Mouse (Mus musculus) embryo, embryonic 9.5 days (tissue): ENCODE data around the gene Bcor.

ENCODE experiments used
- DNase-seq: peaks from one replicate; pipeline ENCODE4 v3.0.0-alpha.2; 2017; ENCODE audit errors: extremely low spot score

The Bcor gene

DNA sequence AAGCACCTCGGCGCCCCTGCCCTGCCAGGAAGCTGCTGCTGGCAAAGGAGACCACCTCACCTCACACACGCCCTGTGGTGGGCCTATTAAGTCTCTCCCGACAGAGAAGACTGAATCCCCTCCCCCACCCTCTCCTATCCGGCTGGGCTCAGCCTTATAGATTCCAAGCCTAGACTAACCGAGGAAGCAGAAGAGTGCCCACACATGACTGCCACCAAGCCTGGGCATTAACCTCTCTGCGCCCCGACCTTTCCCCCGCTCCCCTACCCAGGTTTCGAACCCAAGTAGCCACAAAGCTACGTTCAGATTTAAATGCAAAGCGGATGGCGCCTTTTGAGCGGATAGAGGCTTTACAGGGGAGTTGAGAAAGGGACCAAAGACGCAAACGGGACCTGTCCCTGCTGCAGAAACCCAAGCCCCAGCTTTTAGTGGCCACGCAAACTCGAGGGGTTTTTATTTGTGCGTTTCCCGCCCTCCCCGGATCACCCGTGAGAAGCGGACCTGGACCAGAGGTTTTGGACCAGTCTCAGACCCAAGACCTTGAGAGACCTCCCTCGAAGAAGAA lies 33.0 kb downstream of the Bcor start:
- peak; percentile 51 for DNase-seq

DNA sequence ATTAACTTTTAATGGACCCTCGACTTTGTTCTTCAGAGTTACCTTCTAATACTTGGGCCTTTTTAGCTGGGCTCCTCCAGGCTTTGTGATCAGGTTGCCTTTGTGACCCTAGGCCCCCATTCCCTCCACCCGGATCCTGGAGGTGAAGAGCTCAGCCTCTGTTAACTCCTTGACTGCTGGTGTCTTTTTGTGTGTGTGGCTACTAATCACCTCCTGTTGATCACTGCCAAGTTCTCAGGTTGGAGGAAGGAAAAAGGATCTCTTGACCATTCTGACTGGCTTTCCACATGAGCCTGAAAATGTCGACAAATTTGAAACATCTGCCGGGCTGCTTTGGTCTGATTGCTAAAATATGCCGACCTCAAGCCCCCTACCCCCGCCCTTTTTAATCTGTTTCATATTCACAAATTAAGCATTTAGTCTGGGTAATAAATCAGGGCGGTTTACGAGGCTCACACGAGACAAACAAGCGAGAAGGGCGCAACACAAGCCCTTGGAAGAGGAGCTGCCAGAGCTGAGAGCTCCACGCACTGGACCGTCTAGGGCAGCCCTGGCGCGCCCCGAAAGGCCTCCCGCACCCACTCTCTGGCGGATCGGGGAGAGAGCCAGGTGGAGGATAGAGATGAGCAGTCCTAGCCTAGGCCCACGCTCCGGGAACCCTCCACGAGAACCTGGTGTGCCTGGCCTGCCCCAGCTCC lies 33.6 kb downstream of the Bcor start:
- DNase-seq: peak; percentile 35

DNA sequence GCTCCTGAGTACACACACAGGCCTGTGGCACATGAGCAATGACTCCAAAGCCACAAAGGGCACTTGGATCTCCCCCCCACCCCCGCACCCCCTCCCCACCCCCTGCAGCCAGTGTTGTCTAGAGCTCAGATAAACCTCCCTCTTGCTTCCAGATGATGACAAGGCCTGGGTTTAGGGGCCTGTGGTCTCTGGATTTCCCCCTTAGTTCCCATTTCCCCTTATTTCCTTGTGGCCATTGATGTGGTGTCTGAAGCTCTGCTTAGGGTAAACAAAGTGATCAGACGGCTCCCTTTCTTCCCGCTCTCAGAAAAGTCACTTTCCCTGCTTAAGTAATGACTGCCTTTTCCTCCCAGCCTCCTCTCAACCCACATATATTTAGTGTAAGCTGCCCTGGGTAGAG lies 35.6 kb downstream of the Bcor start:
- DNase-seq: no peak

DNA sequence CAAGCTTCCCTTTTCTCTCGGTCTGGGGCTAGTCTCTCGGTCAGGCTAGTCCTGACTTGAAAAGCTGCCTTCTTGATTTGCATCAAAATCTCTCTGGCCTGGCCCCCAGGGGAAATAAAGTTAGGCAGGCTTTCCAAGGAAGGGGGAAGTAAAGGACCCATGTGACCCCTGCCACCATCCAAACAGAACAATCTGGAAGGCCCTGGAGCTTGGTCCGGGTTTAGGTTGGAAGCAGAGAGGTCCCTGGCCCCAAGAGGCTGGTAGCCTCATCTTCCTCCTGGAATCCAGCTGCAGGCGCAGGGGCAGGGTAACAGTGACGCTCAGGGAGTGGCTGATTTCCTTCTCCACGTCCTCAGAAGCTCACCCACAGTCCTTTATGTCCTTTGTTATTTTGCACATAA lies 36.5 kb downstream of the Bcor start:
- peak; percentile 15 for DNase-seq

DNA sequence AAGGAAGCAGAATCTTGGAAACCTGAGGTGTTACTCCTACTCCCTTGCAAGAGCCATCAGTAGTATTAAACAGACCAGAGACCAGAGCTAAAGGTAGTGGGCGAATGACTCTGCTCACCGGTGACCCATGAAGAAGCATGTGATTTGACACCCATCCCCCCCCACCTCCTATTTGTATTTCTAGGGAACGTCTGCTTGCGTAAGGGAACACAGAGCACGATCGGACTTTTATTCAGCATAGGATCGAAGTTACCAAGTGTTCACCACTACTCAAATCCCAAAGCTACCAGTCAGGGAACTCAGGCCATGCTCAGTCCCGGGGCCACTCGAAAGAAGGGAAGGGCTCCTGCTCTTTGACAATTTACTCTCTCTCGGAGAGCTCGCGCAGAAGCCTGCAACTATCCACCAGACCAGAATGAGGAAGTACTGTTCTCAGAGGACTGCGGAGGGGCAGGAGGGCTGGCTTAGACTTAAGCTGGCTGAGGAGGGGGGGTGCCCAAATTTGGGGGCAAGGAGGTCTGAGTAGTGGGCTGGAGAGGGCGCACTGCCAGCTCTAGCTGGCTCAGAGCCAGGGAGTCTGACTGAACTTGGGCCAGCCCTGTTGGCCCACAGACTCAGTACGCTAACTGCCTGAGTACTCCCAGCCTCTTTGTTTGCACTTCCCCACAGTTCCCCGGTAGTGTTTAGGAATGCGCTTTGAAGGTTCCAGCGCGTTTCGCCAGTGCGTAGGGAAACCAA lies 37.4 kb downstream of the Bcor start:
- DNase-seq: peak; percentile 48

DNA sequence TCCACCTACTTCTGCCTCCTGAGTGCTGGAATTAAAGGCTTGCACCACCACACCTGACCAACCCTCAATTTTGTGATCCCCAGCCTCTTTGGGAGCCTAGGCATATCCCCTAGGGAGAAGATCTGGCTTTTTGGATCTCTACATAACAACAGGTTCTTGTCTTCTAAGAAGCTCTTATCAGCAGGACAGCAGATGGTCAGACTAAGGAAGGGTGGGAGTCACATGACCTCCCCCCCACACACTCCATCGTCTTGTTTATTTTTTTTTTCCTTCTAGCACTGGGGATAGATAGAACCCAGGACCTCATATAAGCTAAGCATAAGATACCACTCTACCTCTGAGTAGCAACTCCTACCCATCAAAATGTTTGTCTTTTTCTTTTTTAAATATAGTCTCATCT lies 40.7 kb downstream of the Bcor start:
- no peak for DNase-seq

DNA sequence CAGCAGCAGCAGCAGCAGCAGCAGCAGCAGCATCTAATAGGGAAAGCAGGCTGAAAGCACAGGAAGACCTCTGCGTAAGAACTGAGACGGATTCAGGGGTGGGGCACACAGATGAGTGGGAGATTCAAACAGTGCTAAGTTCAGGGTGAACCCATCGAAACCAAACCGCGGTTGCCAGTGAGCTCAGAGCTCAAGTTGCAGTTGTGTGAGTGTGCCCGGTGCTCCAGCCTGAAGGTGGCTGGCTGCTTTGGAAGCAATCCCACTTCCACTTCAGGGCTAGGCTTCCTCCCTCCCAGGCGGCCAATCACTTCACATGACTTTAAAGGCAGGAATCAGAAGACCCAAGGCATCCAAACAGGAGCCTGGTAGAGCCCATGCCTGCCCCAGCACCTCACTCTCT lies 44.0 kb downstream of the Bcor start:
- DNase-seq: no peak

DNA sequence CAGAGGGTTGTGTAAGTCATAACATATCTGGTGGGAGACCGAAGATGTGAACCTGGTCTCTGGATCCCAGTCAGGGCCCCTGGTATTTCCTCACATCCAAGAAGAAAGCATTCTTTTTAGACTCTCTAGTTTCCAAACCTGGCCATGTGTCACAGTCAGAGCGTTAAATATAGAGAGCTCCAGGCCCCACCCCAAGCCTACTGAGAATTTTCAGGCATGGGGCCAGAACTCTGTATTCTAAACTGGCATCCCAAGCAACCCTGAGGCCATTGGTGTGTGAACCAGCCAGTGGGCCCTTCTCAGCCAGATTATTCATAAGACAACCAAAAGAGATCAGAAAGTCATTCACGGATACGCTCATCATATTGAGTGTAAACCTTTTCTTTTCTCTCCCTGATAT lies 48.0 kb downstream of the Bcor start:
- no peak for DNase-seq

DNA sequence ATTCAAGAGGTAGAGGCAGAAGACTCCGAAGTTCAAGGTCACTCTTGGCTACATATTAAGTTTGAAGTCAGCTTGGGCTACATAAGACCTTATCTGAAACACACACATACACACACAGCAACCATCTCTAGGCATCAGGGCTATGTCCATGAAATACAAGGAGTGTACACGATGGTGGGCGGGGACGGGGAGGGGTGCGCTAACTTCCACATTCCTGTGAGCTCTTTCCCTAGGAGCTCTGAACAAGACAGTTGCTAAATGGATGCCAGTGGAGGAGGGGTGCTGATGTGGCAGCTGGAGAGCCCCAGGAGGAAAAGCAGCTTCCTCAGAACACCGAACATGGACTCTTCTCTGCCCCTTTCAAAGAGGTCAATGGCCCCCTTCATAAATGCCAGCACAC lies 49.6 kb downstream of the Bcor start:
- DNase-seq: no peak

DNA sequence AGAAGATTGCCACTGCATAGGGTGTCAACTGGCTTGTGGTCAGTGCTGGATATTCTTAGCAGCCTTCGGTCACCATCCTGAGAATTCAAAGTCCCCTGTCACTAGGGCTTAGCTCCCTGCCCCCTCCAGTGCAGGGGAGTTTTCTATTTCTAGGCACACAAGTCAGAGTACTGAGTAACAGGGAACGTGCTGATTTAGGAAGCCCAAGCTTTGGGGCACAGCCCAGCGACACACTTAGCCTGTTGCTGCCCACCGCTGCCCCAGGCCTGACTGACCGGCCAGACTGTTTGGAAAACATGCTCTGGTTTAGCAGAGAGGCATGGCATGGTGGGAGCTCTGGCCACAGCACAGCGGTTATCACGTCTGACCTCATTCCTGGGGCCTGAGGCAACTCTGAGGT lies 54.8 kb downstream of the Bcor start:
- no peak for DNase-seq

DNA sequence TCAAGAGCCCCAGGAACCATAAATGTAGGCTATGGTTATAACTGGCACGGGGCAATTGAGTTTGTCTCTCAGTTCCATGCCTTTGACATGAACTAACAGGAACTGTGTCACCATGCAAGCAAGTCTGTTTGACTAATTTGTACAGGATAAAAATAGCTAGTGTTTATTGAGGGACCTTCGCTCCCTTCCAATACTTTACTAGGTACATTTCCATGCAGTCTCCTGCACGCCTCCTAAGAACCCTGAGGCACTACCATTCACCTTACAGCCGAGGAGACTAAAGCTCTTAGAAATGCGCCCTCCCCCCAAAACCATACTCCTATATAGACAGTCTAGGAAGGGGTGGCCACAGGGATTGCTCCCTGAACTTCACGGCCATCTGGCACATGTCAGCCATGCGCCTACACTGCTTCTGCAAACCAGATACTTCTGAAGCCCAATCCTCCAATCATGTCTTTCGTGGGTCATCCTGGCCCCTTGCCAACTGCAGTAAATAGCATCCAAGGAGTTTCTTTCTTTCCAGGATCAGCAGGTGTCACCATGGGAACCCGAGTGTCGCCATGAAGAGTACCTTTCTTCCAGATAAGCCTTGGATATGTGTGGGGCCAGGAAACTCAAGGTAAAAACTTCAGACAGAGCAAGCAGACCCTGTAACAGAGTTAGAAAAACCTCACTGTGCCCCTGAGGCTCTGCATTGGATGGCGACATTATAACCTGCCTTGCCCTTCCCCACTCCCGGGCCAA lies 63.2 kb downstream of the Bcor start:
- no peak for DNase-seq

DNA sequence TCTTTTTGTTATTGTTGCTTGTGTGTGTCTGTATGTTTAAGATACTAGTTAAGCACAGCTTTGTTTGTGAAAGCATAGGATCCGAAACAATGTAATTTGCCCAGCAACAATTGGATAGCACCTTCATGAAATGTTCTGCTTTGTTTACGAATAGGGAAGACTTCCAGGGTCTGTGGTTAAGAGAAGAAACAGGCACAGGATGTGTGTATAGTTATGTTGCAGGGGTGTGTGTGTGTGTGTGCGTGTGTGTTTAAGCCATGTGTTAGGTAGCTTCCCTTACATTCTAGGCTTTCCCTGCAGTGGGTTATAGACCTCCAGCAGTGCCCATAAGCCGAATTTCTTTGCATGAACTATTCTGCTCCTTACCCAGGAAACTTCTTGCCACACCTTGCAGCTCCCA lies 66.8 kb downstream of the Bcor start:
- no peak for DNase-seq

DNA sequence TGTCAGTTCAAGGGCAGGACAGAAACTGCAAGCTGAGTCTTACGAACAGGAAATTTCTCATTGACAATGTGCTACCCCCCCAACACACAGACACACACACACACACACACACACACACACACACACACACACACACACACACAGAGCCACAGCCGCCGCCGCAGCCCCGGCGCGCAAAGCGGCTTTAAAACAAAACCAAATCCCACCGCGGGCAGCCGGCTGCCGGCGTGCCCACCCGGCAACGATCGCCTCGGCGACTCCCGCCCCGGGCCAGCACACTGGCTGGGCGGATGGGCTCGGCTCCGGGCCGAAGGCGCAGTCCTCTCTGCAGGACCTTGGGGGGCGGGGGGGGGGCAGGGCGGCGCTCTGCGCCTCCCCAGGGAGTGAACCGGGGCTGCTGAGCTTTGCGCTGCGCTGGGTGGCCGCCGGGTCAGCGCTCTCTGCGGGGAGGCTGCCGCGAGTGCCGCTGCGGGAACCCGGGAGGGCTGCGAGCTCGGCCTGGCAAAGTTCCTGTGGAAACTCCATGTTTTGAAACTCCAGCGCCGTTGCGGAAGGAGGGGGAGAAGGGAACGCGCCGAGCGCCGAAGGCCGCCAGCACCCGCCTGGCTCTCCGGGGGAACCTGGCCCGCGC lies 68.6 kb downstream of the Bcor start:
- DNase-seq: peak; percentile 47

DNA sequence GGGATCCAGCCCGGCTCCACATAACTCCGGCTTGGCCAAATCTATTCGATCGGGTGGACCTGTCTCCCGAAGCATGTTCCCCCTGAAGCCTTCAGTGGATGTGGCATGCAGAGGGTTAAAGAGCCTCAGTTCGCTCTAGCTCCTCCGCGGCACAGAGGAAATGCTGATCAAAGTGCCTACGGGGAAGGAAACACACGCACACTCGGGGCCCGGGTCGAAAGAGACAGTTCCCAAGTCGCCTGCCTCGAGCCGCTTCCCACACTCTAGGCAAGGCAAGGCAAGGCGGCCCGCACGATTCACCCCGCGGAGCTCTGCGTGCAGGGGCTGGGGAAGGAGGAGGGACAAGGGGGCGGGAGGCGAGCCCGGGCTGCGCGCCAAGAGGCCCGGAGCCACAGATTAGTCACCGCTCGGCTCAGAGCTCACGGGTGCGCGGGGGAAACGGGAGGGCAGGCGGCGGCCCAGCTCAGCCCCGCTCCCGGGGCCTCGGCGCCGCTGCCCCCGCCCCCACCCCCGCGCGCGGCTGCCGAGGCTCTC lies 69.2 kb downstream of the Bcor start:
- DNase-seq: peak; percentile 65

DNA sequence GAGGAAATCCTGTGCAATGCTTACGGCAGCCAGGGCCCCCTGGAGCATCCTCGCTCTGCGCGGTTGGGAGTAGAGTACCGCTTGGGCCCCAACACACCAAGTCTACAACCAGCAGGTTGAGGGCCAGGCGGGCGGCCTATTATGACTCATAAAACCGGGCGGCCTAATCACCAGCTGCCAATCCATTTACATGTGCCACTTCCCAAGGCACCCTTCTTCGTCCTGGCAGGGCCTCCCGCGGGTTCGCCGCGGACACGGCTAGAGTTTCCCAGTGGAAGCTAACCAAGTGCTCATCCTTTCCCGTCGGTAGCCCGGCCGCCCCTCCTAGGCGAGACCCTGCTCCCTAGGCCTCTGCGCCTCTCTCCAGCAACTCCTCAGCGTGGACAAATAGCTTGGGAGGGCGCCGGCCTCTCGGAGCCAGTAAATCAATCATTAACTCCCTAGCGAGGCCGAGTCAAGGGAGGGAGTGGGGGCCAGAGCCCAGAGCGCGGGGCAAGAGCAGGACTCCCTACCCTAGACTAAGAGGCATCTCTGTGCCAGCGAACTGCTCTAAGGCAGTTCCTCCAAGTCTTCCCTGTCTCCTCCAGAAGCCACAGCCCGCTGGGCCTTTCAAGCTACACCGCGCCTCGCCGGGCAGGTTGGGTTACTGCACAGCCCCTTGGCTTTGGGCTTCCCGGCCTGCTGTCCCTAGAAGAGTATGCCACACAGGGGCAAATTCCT lies 69.8 kb downstream of the Bcor start:
- no peak for DNase-seq

DNA sequence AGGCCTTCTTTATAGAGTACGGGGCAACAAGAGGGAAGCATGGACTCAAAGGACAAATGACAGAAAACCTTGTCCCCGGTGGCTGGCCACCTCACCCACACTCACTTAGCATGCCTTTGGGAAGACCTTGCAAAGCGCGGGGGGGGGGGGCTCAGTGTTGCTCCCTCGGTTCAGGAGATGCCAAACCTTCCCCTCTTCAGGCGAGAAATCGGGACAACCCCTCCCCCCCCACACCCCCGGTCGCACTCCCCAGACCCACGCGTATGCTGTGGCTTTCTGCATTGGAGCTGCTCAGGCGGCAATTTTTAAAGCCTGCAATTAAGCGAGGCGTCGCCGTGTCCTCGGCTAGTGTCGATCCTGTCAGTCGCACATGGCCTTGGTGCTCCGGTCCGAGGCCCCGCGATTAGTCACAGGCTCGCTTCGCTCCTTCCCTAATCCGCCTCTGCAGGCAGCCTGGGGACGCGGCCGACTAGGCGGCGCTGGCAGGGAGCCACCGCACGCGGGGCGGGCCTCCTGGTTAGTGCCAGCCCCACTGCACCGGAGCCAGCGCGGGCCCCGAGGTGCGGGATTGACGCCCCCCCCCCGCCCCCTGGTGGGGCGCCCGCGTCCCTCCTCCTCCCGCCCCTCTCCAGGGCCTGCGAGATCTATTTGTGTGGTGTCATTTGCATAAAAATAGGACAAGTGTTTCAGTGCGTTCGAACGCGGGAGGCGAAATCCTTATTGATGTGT lies 70.6 kb downstream of the Bcor start:
- DNase-seq: peak; percentile 50

DNA sequence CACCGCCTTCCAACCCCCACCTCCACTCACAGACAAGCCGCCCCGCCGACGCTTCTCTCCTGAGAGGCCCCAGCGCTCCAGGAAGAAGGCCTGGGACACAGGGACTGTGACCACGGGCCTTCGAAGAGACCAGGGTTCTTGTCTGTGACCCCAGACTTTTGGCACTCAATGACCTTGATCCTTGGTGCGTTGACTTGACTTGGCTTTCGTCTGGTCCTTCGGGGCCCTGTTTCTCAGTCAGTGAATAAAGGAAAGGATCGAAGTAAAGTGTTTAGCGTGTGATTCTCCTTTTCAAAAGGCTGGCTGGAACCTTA lies 71.2 kb downstream of the Bcor start:
- peak; percentile 20 for DNase-seq

DNA sequence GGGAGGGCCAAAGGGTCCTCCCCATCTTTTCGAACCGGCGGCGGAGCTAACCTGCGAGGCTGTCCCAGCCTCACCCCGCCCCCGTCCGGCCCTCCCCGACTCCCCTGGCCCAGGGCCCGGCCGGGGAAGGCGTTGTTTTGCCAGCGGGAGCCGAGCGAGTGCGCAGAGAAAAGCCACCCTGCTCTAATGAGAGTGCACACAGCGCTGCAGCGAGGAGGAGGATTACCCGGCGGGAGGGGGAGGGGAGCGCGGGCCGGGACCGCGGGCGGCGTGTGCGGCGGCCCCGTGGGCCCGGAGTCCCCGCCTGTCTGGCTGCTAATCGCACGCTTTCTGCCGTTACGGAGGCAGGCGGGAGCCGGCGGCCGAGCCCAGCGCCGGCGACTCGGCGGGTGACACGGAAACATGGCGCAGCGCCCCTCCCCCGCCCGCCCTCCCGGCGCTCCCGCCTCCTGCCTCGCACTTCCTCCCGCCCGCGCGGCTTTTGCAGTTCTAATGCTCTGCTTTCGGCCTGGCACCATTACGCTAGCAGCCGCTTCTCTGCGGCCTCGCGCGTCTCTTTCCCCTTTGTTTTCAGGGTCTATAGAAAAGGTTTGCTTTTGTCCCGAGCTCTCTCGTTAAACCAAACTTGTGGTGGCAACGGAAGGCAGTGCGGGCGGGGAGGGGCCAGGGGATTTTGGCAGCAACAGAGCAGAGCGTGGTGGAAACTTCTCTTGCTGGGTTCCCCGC lies 71.7 kb downstream of the Bcor start:
- peak; percentile 69 for DNase-seq

DNA sequence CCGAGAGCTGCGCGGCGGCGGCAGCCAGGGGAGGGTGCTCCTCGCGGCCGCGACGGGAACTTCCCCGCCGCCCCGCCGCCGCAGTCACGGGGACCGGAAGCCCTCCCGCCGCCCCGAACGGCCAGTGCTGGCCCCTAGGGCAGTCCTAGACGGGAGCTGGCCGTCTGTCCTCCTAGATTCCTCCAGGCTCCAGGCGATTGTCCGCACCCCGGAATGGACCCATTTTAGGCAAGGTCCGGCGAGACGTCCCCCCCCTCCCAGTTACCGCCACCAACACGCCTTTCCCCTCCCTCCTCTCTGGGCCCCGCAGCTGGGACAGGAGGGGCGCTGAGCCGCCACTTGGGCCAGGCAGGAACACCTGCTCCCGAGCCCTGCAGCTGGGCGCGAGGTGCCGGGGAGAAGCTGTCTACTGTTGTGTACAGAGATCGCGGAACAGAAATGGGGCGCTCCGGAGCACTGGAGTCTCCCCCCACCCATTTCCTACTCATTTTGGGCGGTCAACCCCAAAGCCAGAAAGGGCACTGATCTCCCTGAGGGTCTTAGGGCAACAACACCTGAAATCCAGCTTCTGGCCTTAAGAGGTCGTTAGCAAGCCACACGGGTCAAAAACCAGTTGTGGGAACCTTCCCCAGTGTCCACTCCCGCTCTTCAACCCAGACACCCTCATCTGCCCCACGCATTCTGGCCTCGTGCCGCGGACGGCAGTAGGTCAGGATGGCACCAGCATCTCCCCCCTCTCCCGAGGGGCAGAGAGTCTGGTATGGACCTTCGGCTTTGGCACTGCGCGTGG lies 72.4 kb downstream of the Bcor start:
- peak; percentile 33 for DNase-seq
